In the genomic region with DNA sequence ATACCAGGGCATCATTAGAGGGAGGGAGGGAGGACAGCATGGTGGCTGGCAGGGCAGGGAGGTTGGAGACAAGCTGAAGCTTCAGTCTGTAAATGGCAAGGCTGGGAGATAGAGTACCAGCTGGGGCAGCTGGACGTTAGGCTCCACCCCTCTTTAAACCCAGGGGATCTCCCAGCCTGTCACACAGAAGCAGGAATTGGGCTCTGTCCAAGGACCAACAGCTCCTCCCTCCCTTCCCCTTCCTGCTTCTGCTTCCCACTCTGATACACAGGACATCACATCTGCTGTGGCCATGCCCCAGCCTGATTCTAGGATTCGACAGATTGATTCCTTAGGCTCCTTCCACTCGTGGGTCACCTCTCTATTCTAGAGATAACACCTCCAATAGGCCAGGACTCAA, we compare ENCODE assay signal across 8 mouse cellular contexts. TPM values are rescaled to one million over a fixed set of nuclear protein-coding genes. Genes with fewer than 3 reads are reported as not detected.
A peak's percentile ranks its signal among the peaks of the same experiment; 100 is the strongest.
DNase-seq lines count a peak whose midpoint lies in the region; ATAC-seq and TF ChIP-seq lines count a peak whose summit lies in the region.

No protein-coding gene starts in this region.

- H3K4me1 ChIP-seq in brown adipose tissue, adult 24 weeks (ENCODE audit: control insufficient read depth, insufficient read depth, insufficient read length, low read length) = peaks cover 12% of the 10 kb centered on the region
- peaks cover 18 to 31% of the 10 kb centered on the region in 2 experiments for H3K4me1 ChIP-seq in heart, embryonic 14.5 days (ENCODE audit: control insufficient read depth in 2 of 2, insufficient read depth in 2 of 2, low read length in 2 of 2)
- 0 out of 2 replicates have a peak, but pooled peaks cover 6% of the 10 kb centered on the region for H3K4me1 ChIP-seq in midbrain, postnatal 0 days (ENCODE audit: insufficient read depth, low read length)

- H3K27ac ChIP-seq in brown adipose tissue, adult 24 weeks (replicated peaks; ENCODE audit: low read depth, low read length) = peak overlapping the region; percentile 50
- peak overlapping the region; percentile 15 to 75; a peak in 3 of 4 replicates for H3K27ac ChIP-seq in heart, embryonic 14.5 days (replicated peaks in 1 of 2; ENCODE audit: control insufficient read depth in 1 of 2, insufficient read depth in 1 of 2, low read depth in 2 of 2, low read length in 2 of 2)
- H3K27ac ChIP-seq in midbrain, postnatal 0 days (ENCODE audit: low read depth, low read length) = no peak overlapping the region; the same call in 1 of the 2 replicates

- H3K9me3 ChIP-seq in heart, embryonic 14.5 days (ENCODE audit: control insufficient read depth, low read length) = no peaks in the 10 kb centered on the region
- no peaks in the 10 kb centered on the region for H3K9me3 ChIP-seq in midbrain, postnatal 0 days (ENCODE audit: low read length)

- no peaks in the 10 kb centered on the region for H3K27me3 ChIP-seq in heart, embryonic 14.5 days (ENCODE audit: control insufficient read depth, insufficient read depth, low read length)
- no peaks in the 10 kb centered on the region for H3K27me3 ChIP-seq in midbrain, postnatal 0 days (ENCODE audit: insufficient read depth, low read length)

- 16% methylated on average over 3 of the region's 3 CpGs for WGBS in heart, embryonic 14.5 days
- WGBS in midbrain, postnatal 0 days = 14% methylated on average over 3 of the region's 3 CpGs

- no peak overlapping the region for H3K9ac ChIP-seq in heart, embryonic 14.5 days (ENCODE audit: low read length)
- no peak overlapping the region for H3K9ac ChIP-seq in midbrain, postnatal 0 days (replicated peaks; ENCODE audit: low read length, poor library complexity, severe bottlenecking)

- no peak overlapping the region for H3K4me3 ChIP-seq in brown adipose tissue, adult 24 weeks (ENCODE audit: insufficient read depth, low read depth, low read length)
- no peak overlapping the region for H3K4me3 ChIP-seq in heart, embryonic 14.5 days (ENCODE audit: control insufficient read depth in 1 of 2, insufficient read depth in 1 of 2, low read depth in 1 of 2, low read length in 2 of 2)
- H3K4me3 ChIP-seq in midbrain, postnatal 0 days (ENCODE audit: low read depth, low read length) = no peak overlapping the region

- peak; percentile 52 to 64 for DNase-seq in left cerebral cortex, adult 9 months (ENCODE audit: low spot score in 2 of 2)
- no peak for DNase-seq in left cerebral cortex, postnatal 36 days (ENCODE audit: low spot score in 2 of 2)
- peak; percentile 88 for DNase-seq in kidney, postnatal 14 days
- peak; percentile 87 for DNase-seq in midbrain, postnatal 0 days (ENCODE audit: low spot score)
- DNase-seq in thymus, postnatal 14 days = no peak
- no peak for DNase-seq in natural killer cell, adult 2 months (ENCODE audit: low spot score in 2 of 2)

- intact Hi-C loops in left cerebral cortex, postnatal 36 days (cut with DNase I) = no loop called here

- peak; percentile 47; the same call in 1 of the 2 replicates for ATAC-seq in heart, embryonic 14.5 days (ENCODE audit: insufficient number of reproducible peaks, insufficient read depth, low FRiP score, low read depth)
- no peak for ATAC-seq in midbrain, postnatal 0 days (ENCODE audit: low FRiP score)

- H3K36me3 ChIP-seq in heart, embryonic 14.5 days (ENCODE audit: control insufficient read depth, insufficient read depth, low read length) = peaks cover 20% of the 10 kb centered on the region
- peaks cover 19% of the 10 kb centered on the region for H3K36me3 ChIP-seq in midbrain, postnatal 0 days (ENCODE audit: insufficient read depth, low read length)

- peak overlapping the region; percentile 18; the same call in 1 of the 2 replicates for H3K4me2 ChIP-seq in heart, embryonic 14.5 days (ENCODE audit: low read length)
- no peak overlapping the region for H3K4me2 ChIP-seq in midbrain, postnatal 0 days (ENCODE audit: low read depth, low read length, poor library complexity, severe bottlenecking)

- TF ChIP-seq CTCF in midbrain, postnatal 0 days (IDR thresholded peaks at IDR 0.05) = no peak

RNA-seq across cellular contexts. Expression of gene Trim3, which starts 4.7 kb away (rescaled TPM):
- 100 to 1,000 TPM; 145 to 165 TPM for total RNA-seq in left cerebral cortex, postnatal 36 days (2021)
- 11.1 and 15.2 TPM in 2 replicates for polyA plus RNA-seq in brown adipose tissue, adult 24 weeks (2012; ENCODE audit: insufficient read depth, insufficient read length, missing spikeins)
- polyA plus RNA-seq in heart, embryonic 14.5 days (2014; fragmentation: Nextera tagmentation; extraction: Ambion mirVana) = 22.4 and 26.3 TPM in 2 replicates
- total RNA-seq in midbrain, postnatal 0 days (2014; rRNA removed) = 164 and 171 TPM in 2 replicates
- polyA plus RNA-seq in midbrain, postnatal 0 days (2015; fragmentation: Nextera tagmentation; extraction: Ambion mirVana) = 108 and 109 TPM in 2 replicates

RNA-seq across cellular contexts. Expression of gene Timm10b, which starts 11.2 kb away (rescaled TPM):
- total RNA-seq in left cerebral cortex, postnatal 36 days (2021) = 10 to 100 TPM; 70.9 to 75.7 TPM
- polyA plus RNA-seq in brown adipose tissue, adult 24 weeks (2012; ENCODE audit: insufficient read depth, insufficient read length, missing spikeins) = 161 and 175 TPM in 2 replicates
- polyA plus RNA-seq in heart, embryonic 14.5 days (2014; fragmentation: Nextera tagmentation; extraction: Ambion mirVana) = 169 and 182 TPM in 2 replicates
- 36.4 and 107 TPM in 2 replicates for total RNA-seq in midbrain, postnatal 0 days (2014; rRNA removed)
- polyA plus RNA-seq in midbrain, postnatal 0 days (2015; fragmentation: Nextera tagmentation; extraction: Ambion mirVana) = 170 and 179 TPM in 2 replicates

RNA-seq across cellular contexts. Expression of gene Arfip2, which starts 11.6 kb away (rescaled TPM):
- total RNA-seq in left cerebral cortex, postnatal 36 days (2021) = 100 to 1,000 TPM in 1 of 2 experiments, 10 to 100 TPM in 1; 96.6 to 106 TPM
- 25.8 and 26.9 TPM in 2 replicates for polyA plus RNA-seq in brown adipose tissue, adult 24 weeks (2012; ENCODE audit: insufficient read depth, insufficient read length, missing spikeins)
- polyA plus RNA-seq in heart, embryonic 14.5 days (2014; fragmentation: Nextera tagmentation; extraction: Ambion mirVana) = 49.5 and 51.2 TPM in 2 replicates
- 62.1 and 90.0 TPM in 2 replicates for total RNA-seq in midbrain, postnatal 0 days (2014; rRNA removed)
- 84.9 and 95.3 TPM in 2 replicates for polyA plus RNA-seq in midbrain, postnatal 0 days (2015; fragmentation: Nextera tagmentation; extraction: Ambion mirVana)

RNA-seq across cellular contexts. Expression of gene Gm45799, which starts 11.7 kb away (rescaled TPM):
- 10 to 100 TPM in 1 of 2 experiments, 1 to 10 TPM in 1; 9.4 to 16.3 TPM for total RNA-seq in left cerebral cortex, postnatal 36 days (2021)
- 3.1 and 6.7 TPM in 2 replicates for polyA plus RNA-seq in brown adipose tissue, adult 24 weeks (2012; ENCODE audit: insufficient read depth, insufficient read length, missing spikeins)
- polyA plus RNA-seq in heart, embryonic 14.5 days (2014; fragmentation: Nextera tagmentation; extraction: Ambion mirVana) = 44.9 and 50.4 TPM in 2 replicates
- total RNA-seq in midbrain, postnatal 0 days (2014; rRNA removed) = 55.3 and 65.6 TPM in 2 replicates
- 11.3 and 23.7 TPM in 2 replicates for polyA plus RNA-seq in midbrain, postnatal 0 days (2015; fragmentation: Nextera tagmentation; extraction: Ambion mirVana)

RNA-seq across cellular contexts. Expression of gene Dnhd1, which starts 22.0 kb away (rescaled TPM):
- total RNA-seq in left cerebral cortex, postnatal 36 days (2021) = 1 to 10 TPM; 3.4 to 9.5 TPM
- 1.6 and 1.9 TPM in 2 replicates for polyA plus RNA-seq in brown adipose tissue, adult 24 weeks (2012; ENCODE audit: insufficient read depth, insufficient read length, missing spikeins)
- 0.51 and 0.70 TPM in 2 replicates for polyA plus RNA-seq in heart, embryonic 14.5 days (2014; fragmentation: Nextera tagmentation; extraction: Ambion mirVana)
- 3.8 and 5.2 TPM in 2 replicates for total RNA-seq in midbrain, postnatal 0 days (2014; rRNA removed)
- polyA plus RNA-seq in midbrain, postnatal 0 days (2015; fragmentation: Nextera tagmentation; extraction: Ambion mirVana) = 1.8 and 1.9 TPM in 2 replicates

Comparison
In these comparisons a context has a peak if more than half of its experiments do, and no peak if none do; other contexts are left out.
1. DNase-seq: peak in left cerebral cortex, adult 9 months (2 of 2), kidney, postnatal 14 days (single experiment) and midbrain, postnatal 0 days (single experiment); none in left cerebral cortex, postnatal 36 days (0 of 2), thymus, postnatal 14 days (single experiment) and natural killer cell, adult 2 months (0 of 2).